Mouse (Mus musculus): Measurements from ENCODE around the gene Smu1.

- TF ChIP-seq GATA1 (IDR thresholded peaks at IDR 0.05; ENCODE audit: borderline replicate concordance, low read length) (no peak), FLI1 (IDR thresholded peaks at IDR 0.05; ENCODE audit: low read length) (no peak)
Measured at GRCm38 (mm10) chr4:40801908-40802307, 44.2 kb upstream of the Smu1 start.

Data from megakaryocyte, embryonic 14.5 days (primary cell).